In genomic region chr1:191254448-191254847, GRCm38 (mm10) we compare ENCODE assay signal across 10 mouse cellular contexts. TPM values are rescaled to one million over a fixed set of nuclear protein-coding genes. Genes with fewer than 3 reads are reported as not detected.
DNase-seq lines count a peak whose midpoint lies in the region; ATAC-seq and TF ChIP-seq lines count a peak whose summit lies in the region.
"Had no signal": no experiment of that assay in that cellular context is flagged by ENCODE, and none has a peak within 500 bp of the region (broad histone marks: within the 10 kb centered on the region; RNA-seq: fewer than 3 reads in every experiment).

No protein-coding gene starts in this region.

- 30% methylated on average over 5 of the region's 5 CpGs for WGBS in lung, adult 2 months

- no peaks in the 10 kb centered on the region for H3K36me3 ChIP-seq in C2C12 (ENCODE audit: control insufficient read depth, insufficient read depth)

- intact Hi-C loops in gastrocnemius, postnatal 36 days (cut with DNase I) = no loop called here

- TF ChIP-seq POLR2A in lung, adult 2 months (IDR thresholded peaks at IDR 0.05; ENCODE audit: borderline replicate concordance, extremely low read depth, low read depth, low read length) = no peak

- H3ac ChIP-seq in C2C12 (ENCODE audit: control insufficient read depth, insufficient read length, low read depth) = no peak overlapping the region

- no peaks in the 10 kb centered on the region for H3K79me2 ChIP-seq in C2C12 (ENCODE audit: control insufficient read depth, insufficient read depth)

- H3K27me3 ChIP-seq in C2C12 (ENCODE audit: control insufficient read depth, insufficient read depth, insufficient read length) = no peaks in the 10 kb centered on the region

- peak; percentile 36 for DNase-seq in embryo, embryonic 10 days (ENCODE audit: low spot score)
- no peak for DNase-seq in embryo, embryonic 10.5 days (ENCODE audit: low spot score)
- DNase-seq in gastrocnemius, postnatal 36 days = peak; percentile 27 to 40
- DNase-seq in lung, adult 2 months = peak; percentile 26
- no peak for DNase-seq in cerebellum, postnatal 25 days
- DNase-seq in cerebellum, adult 11-12 months = no peak
- DNase-seq: B cell, adult 2 months; thymus, adult 2 months had no signal

- TF ChIP-seq CTCF in C2C12 (IDR thresholded peaks at IDR 0.05; ENCODE audit: control insufficient read depth, insufficient read depth, insufficient read length) = no peak
- no peak for TF ChIP-seq CTCF in lung, adult 2 months (IDR thresholded peaks at IDR 0.05; ENCODE audit: insufficient read depth, low read length)

- ATAC-seq in frontal cortex, adult (ENCODE audit: low TSS enrichment) = no peak

- H3K4me3 ChIP-seq in C2C12 (ENCODE audit: insufficient read depth, poor library complexity, severe bottlenecking) = no peak overlapping the region
- no peak overlapping the region for H3K4me3 ChIP-seq in lung, adult 2 months (replicated peaks; ENCODE audit: extremely low read depth, low read depth, low read length)

- no peaks in the 10 kb centered on the region for H3K79me3 ChIP-seq in C2C12 (ENCODE audit: low read depth)

- no peaks in the 10 kb centered on the region for H3K4me1 ChIP-seq in lung, adult 2 months (ENCODE audit: control insufficient read depth, insufficient read depth, low read length)

TF ChIP-seq in C2C12, 6 proteins besides CTCF, POLR2A, EP300 and RAD21:
- peak; percentile 14 for TF ChIP-seq CEBPB (IDR thresholded peaks at IDR 0.05; ENCODE audit: low read depth)
- no peak for TF ChIP-seq FOSL1 (IDR thresholded peaks at IDR 0.05; ENCODE audit: insufficient read depth, low read length, poor library complexity, severe bottlenecking)
- TF ChIP-seq MAX (IDR thresholded peaks at IDR 0.05) = peak; percentile 48
- no peak for TF ChIP-seq USF1 (IDR thresholded peaks at IDR 0.05; ENCODE audit: low read depth)

RNA-seq across cellular contexts. Expression of gene Atf3, which starts 36.6 kb away (rescaled TPM):
- 1.4 TPM for polyA plus RNA-seq in C2C12 (2012; fragmentation: generic; extraction: Trizol)
- 10 to 100 TPM; 11.9 to 18.8 TPM for total RNA-seq in gastrocnemius, postnatal 36 days (2021)
- polyA plus RNA-seq in lung, adult 2 months (2012; rRNA removed) = 4.8 and 8.6 TPM in 2 replicates

Comparison
In these comparisons a context has a peak if more than half of its experiments do, and no peak if none do; other contexts are left out.
1. DNase-seq: peak in embryo, embryonic 10 days (single experiment), gastrocnemius, postnatal 36 days (2 of 2) and lung, adult 2 months (single experiment); none in embryo, embryonic 10.5 days (single experiment), cerebellum, postnatal 25 days (0 of 2) and cerebellum, adult 11-12 months (single experiment).